Mouse (Mus musculus): ENCODE measurements at regions not wholly inside any gene's neighbourhood (a gene's known extent, or its start where the extent isn't known, plus 50 kb on each side); places are given as distances from the start of the nearest gene placed in this dataset.

- ATAC-seq, result no peak
- H3K4me2 ChIP-seq, result no peak overlapping the region
- H3K27ac ChIP-seq, result no peak overlapping the region
- no peak overlapping the region for H3K9ac ChIP-seq
- H3K9me3 ChIP-seq (replicated peaks), result no peaks in the 10 kb centered on the region
- no peaks in the 10 kb centered on the region for H3K27me3 ChIP-seq
- H3K36me3 ChIP-seq (ENCODE audit: poor library complexity, severe bottlenecking), result no peaks in the 10 kb centered on the region
- no peak overlapping the region for H3K4me3 ChIP-seq
- no peaks in the 10 kb centered on the region for H3K4me1 ChIP-seq
- WGBS, result 89% methylated on average over 2 of the region's 2 CpGs
Observed at GRCm38 (mm10) chr6:101517584-101517983, 139.9 kb upstream of the Pdzrn3 start.

- Histone ChIP-seq H3K9me3 (replicated peaks) (no peaks in the 10 kb centered on the region), H3K27me3 (no peaks in the 10 kb centered on the region), H3K4me3 (no peak overlapping the region), H3K9ac (no peak overlapping the region), H3K4me1 (no peaks in the 10 kb centered on the region), H3K27ac (no peak overlapping the region), H3K36me3 (ENCODE audit: poor library complexity, severe bottlenecking) (no peaks in the 10 kb centered on the region), H3K4me2 (no peak overlapping the region)
- no peak for ATAC-seq
- WGBS, result 87% methylated on average over 2 of the region's 2 CpGs
Observed at GRCm38 (mm10) chr6:101513696-101514095, 136.0 kb upstream of the Pdzrn3 start.

- no peaks in the 10 kb centered on the region for H3K36me3 ChIP-seq (ENCODE audit: poor library complexity, severe bottlenecking)
- WGBS, result 64% methylated on average over 5 of the region's 5 CpGs
- H3K4me3 ChIP-seq, result no peak overlapping the region
- H3K9me3 ChIP-seq (replicated peaks), result no peaks in the 10 kb centered on the region
- H3K27ac ChIP-seq, result no peak overlapping the region
- no peak overlapping the region for H3K4me2 ChIP-seq
- H3K9ac ChIP-seq, result no peak overlapping the region
- peaks cover 3% of the 10 kb centered on the region; the same call in 1 of the 2 replicates for H3K4me1 ChIP-seq
- H3K27me3 ChIP-seq, result no peaks in the 10 kb centered on the region
- ATAC-seq, result no peak
Observed at GRCm38 (mm10) chr6:101502149-101502548, 124.5 kb upstream of the Pdzrn3 start.

- Histone ChIP-seq H3K9ac (no peak overlapping the region), H3K4me1 (peaks cover 3% of the 10 kb centered on the region; the same call in 1 of the 2 replicates), H3K9me3 (replicated peaks) (no peaks in the 10 kb centered on the region), H3K27me3 (no peaks in the 10 kb centered on the region), H3K27ac (no peak overlapping the region), H3K36me3 (ENCODE audit: poor library complexity, severe bottlenecking) (no peaks in the 10 kb centered on the region), H3K4me3 (no peak overlapping the region), H3K4me2 (no peak overlapping the region)
- ATAC-seq, result no peak
- WGBS, result 80% methylated on average over 4 of the region's 4 CpGs
Observed at GRCm38 (mm10) chr6:101501716-101502115, 124.0 kb upstream of the Pdzrn3 start.

GRCm38 (mm10) chr6:101500202-101500601, 122.5 kb upstream of the Pdzrn3 start:
- no peaks in the 10 kb centered on the region for H3K27me3 ChIP-seq
- no peaks in the 10 kb centered on the region for H3K36me3 ChIP-seq (ENCODE audit: poor library complexity, severe bottlenecking)
- peaks cover 3% of the 10 kb centered on the region; the same call in 1 of the 2 replicates for H3K4me1 ChIP-seq
- H3K27ac ChIP-seq, result no peak overlapping the region
- H3K9me3 ChIP-seq (replicated peaks), result no peaks in the 10 kb centered on the region
- H3K9ac ChIP-seq, result no peak overlapping the region
- H3K4me2 ChIP-seq, result no peak overlapping the region
- ATAC-seq, result no peak
- no peak overlapping the region for H3K4me3 ChIP-seq

GRCm38 (mm10) chr6:101488466-101488865, 110.8 kb upstream of the Pdzrn3 start:
- Histone ChIP-seq H3K27ac (no peak overlapping the region), H3K9ac (no peak overlapping the region), H3K4me3 (no peak overlapping the region), H3K27me3 (no peaks in the 10 kb centered on the region; the same call in 1 of the 2 replicates), H3K9me3 (replicated peaks) (no peaks in the 10 kb centered on the region), H3K4me1 (no peaks in the 10 kb centered on the region), H3K36me3 (ENCODE audit: poor library complexity, severe bottlenecking) (no peaks in the 10 kb centered on the region), H3K4me2 (no peak overlapping the region)
- ATAC-seq, result no peak
- WGBS, result 75% methylated on average over 2 of the region's 2 CpGs

GRCm38 (mm10) chr6:101484526-101485287, 107.0 kb upstream of the Pdzrn3 start:
- no peak for ATAC-seq
- Histone ChIP-seq H3K9me3 (replicated peaks) (no peaks in the 10 kb centered on the region), H3K4me1 (peaks cover 3% of the 10 kb centered on the region), H3K4me2 (no peak overlapping the region), H3K36me3 (ENCODE audit: poor library complexity, severe bottlenecking) (no peaks in the 10 kb centered on the region), H3K27ac (no peak overlapping the region), H3K9ac (no peak overlapping the region), H3K27me3 (no peaks in the 10 kb centered on the region; the same call in 1 of the 2 replicates), H3K4me3 (no peak overlapping the region)
- WGBS, result 73% methylated on average over 12 of the region's 12 CpGs

GRCm38 (mm10) chr6:101482635-101483465, 105.2 kb upstream of the Pdzrn3 start:
- H3K4me3 ChIP-seq, result no peak overlapping the region
- H3K4me2 ChIP-seq, result no peak overlapping the region
- no peaks in the 10 kb centered on the region; the same call in 1 of the 2 replicates for H3K27me3 ChIP-seq
- WGBS, result 60% methylated on average over 9 of the region's 9 CpGs
- peaks cover 3% of the 10 kb centered on the region for H3K4me1 ChIP-seq
- H3K27ac ChIP-seq, result no peak overlapping the region
- H3K9ac ChIP-seq, result no peak overlapping the region
- no peak for ATAC-seq
- no peaks in the 10 kb centered on the region for H3K9me3 ChIP-seq (replicated peaks)
- H3K36me3 ChIP-seq (ENCODE audit: poor library complexity, severe bottlenecking), result no peaks in the 10 kb centered on the region

- Histone ChIP-seq H3K27ac (no peak overlapping the region), H3K27me3 (no peaks in the 10 kb centered on the region), H3K4me1 (peaks cover 5% of the 10 kb centered on the region; the same call in 1 of the 2 replicates), H3K36me3 (ENCODE audit: poor library complexity, severe bottlenecking) (no peaks in the 10 kb centered on the region), H3K4me2 (no peak overlapping the region), H3K9ac (no peak overlapping the region), H3K9me3 (replicated peaks) (no peaks in the 10 kb centered on the region), H3K4me3 (no peak overlapping the region)
- no peak for ATAC-seq
- 89% methylated on average over 1 of the region's 1 CpGs for WGBS
Observed at GRCm38 (mm10) chr6:101473956-101474355, 96.3 kb upstream of the Pdzrn3 start.

- peaks cover 5% of the 10 kb centered on the region; the same call in 1 of the 2 replicates for H3K4me1 ChIP-seq
- no peak overlapping the region for H3K4me3 ChIP-seq
- no peaks in the 10 kb centered on the region for H3K36me3 ChIP-seq (ENCODE audit: poor library complexity, severe bottlenecking)
- no peak overlapping the region for H3K27ac ChIP-seq
- H3K4me2 ChIP-seq, result no peak overlapping the region
- H3K9ac ChIP-seq, result no peak overlapping the region
- H3K9me3 ChIP-seq (replicated peaks), result no peaks in the 10 kb centered on the region
- no peaks in the 10 kb centered on the region for H3K27me3 ChIP-seq
- 12% methylated on average over 5 of the region's 5 CpGs for WGBS
- peak; percentile 86 for ATAC-seq
Observed at GRCm38 (mm10) chr6:101473257-101473925, 95.7 kb upstream of the Pdzrn3 start.

GRCm38 (mm10) chr6:101464910-101465309, 87.2 kb upstream of the Pdzrn3 start:
- Histone ChIP-seq H3K36me3 (ENCODE audit: poor library complexity, severe bottlenecking) (no peaks in the 10 kb centered on the region), H3K4me1 (no peaks in the 10 kb centered on the region), H3K27me3 (no peaks in the 10 kb centered on the region), H3K4me3 (no peak overlapping the region), H3K9me3 (replicated peaks) (no peaks in the 10 kb centered on the region), H3K27ac (no peak overlapping the region), H3K9ac (no peak overlapping the region), H3K4me2 (no peak overlapping the region)
- no peak for ATAC-seq
- 89% methylated on average over 1 of the region's 1 CpGs for WGBS

GRCm38 (mm10) chr6:101463812-101464320, 86.2 kb upstream of the Pdzrn3 start:
- H3K9me3 ChIP-seq (replicated peaks), result no peaks in the 10 kb centered on the region

More at GRCm38 (mm10) chr6:101463812-101464320, 86.2 kb upstream of the Pdzrn3 start:
- WGBS, result 62% methylated on average over 3 of the region's 3 CpGs
- no peaks in the 10 kb centered on the region for H3K4me1 ChIP-seq
- no peak for ATAC-seq
- H3K27ac ChIP-seq, result no peak overlapping the region
- no peak overlapping the region for H3K4me2 ChIP-seq
- no peak overlapping the region for H3K4me3 ChIP-seq
- H3K36me3 ChIP-seq (ENCODE audit: poor library complexity, severe bottlenecking), result no peaks in the 10 kb centered on the region
- H3K27me3 ChIP-seq, result no peaks in the 10 kb centered on the region
- H3K9ac ChIP-seq, result no peak overlapping the region

All from forebrain, embryonic 13.5 days (tissue).